Mouse (Mus musculus) cerebellum, postnatal 14 days (tissue): ENCODE data around the gene Lrrc66.

Source experiments
- DNase-seq, 2 experiments: peaks; one replicate each; pipeline ENCODE4 v3.0.0; 2021; ENCODE audit warnings: mixed read lengths in 2 of 2

The Lrrc66 gene

DNA sequence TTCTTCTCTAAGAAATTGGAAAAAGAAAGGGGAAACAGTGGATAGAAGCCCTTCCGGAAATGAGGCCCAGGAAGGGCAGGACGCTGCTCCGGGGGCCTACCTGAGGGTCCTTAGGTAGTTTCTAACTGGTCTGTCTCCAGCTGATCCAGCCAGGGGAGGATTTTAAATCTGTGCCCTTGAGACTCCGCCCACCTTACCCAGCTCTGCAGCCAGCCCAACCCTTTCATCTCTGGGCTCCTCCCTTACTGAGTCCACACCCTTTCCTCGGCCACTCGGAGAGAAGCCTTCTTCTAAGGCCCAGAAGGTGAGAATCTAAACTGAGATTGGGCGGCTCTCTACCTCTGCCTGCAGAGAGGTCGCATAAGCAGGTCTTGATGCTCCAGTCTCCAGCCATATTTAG lies at the start of gene Lrrc66:
Lrrc66 (minus strand) TSS at position 236 of the 400 bp plus-strand sequence.
- no peak for DNase-seq

DNA sequence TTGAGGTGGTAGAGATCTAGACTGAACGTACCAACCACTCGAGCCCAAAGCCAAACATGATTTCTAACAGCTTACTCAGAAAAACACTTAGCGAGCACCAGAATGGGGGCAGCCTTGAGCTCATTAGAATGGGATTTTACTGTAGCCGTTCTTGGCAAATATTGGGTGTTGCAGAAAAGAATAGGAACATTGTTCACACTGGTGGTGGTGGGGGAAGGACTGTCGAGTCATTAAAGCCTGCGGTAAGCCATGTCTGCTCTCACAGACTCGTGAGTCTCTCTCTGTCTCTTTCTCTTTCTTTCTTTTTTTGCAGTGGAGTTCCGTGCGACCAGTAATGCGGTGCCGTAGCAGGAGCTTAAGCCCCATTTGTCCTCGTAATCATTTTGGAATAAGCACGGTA lies 44.3 kb upstream of the Lrrc66 start:
- DNase-seq, result no peak

DNA sequence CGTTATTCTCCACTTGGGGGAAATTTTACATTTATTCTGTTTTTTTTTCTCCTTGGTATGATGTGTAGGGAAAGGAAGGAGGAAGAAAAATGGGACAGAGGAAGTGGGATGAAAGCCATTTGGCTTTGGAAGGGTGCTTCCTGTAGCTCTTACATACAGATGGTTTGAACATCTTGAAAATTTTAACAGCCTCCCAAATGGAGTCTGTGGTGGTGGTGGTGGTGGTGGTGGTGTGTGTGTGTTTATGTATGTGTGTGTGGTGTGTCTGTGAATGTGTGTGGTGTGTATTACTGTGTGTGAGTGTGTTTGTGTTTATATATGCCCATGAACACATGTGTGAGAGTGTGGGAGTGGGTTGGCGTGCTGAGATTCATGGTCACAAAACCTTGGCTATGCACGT lies 43.3 kb upstream of the Lrrc66 start:
- DNase-seq, result no peak

DNA sequence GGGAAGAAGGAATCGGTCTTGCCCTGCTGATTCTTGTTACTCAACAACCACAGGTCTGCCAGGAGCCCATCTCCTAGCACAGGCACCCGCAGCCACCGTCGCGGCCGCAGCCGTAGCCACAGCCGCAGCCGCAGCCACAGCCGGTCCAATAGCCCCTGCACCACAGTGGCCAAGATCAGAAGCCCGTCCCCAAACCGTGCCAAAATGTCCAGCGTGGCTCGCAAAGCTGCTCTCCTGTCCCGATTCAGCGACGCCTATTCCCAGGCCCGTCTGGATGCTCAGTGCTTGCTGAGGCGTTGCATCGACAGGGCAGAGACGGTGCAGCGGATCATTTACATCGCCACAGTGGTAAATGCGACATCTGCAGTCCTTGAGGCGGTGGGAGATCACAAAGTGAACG lies 37.1 kb upstream of the Lrrc66 start:
- peak; percentile 30 to 32 for DNase-seq

DNA sequence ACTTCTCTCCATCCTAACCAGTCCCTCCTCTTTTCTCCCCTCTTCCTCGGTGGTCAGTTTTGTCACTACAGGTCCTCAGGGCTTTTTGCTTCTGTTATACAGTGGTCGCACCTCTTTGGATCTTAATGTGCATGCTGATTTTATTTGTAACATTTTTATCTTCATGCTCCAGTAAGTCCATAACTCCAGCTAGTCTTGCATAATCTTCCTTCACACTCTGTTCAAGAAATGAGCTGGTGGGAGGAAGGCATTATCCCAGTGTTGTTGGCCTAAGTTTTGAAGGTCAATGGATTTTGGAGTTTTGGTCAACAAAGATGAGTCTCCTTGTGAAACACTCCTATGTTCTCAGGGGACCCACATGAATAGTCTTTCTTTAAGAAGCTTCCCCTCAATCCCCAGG lies 35.6 kb upstream of the Lrrc66 start:
- DNase-seq, result no peak

DNA sequence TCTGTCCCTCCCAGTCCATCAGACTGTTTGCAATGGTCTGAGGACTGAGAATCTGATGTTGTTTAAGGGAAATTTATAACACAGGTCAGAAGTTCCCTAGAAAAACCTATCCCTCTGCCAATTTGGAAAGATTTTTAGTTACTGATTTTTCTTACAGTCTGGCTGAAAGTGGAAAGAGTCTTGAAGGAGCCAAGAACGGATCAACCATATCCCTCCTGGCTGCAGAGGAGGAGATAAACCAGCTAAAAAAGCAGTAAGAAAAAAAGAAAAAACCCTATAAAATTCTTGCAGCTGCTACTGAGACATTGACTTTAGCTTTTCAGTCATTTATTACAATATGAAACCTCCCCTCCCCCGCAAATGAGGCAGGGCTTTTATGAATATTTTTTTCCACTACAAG lies 34.4 kb upstream of the Lrrc66 start:
- DNase-seq, result no peak

DNA sequence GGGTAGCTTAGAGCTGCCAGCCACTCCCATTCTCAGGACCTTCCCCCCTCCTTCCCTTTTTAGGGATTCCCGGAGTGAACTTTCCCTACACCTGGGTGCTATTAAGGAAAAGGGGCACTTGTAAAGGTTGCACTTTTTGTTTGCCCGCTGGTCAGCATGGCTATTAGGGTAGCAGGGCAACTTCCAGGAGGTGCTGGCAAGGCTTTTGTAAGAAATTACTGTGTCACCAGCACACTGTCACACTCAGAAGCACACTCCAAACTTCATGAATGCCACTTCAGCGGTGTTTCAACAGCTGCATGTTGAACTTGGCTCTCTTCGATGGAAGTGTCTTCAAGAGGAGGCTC lies 19.5 kb upstream of the Lrrc66 start:
- no peak for DNase-seq

DNA sequence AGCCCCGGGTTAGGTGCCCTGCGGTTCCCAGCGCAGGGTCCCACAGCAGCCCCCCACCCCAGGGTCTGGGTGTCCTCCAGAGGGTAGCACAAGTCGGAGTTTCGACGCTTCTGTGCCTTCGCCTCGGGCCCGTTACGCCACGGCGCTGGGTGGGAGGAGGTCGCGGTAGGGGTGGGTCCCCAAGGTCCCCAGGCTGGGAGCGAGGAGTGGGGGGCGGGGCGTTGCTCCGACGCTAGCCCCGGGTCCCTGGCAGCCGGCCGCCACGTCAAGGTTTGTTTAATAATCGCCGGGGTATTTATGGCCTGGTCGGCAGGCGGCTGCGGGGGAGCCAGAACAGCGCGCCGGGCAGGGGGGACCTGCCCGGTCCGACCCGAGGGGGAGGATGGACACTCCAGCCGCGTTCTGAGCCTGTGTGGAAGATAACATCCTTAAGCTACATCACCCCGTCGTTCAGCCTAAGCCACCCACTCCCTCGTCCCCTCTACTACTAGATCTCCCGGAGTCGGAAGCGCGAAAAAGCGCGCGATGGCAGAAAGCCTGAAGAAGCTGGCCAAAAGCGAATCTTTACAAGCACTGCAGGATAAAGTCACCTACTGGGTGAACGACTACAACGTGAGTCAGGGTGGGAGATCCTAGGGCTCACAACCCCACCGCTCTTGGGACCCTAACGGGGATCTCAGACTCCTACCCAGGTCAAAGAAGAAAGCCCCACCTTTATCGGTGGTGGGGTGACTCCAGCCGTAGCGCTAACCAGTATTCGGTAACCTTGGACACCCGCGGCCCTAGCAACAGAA lies 18.9 kb upstream of the Lrrc66 start, which contains the start of gene Spata18:
Spata18 (plus strand) TSS at position 319 of the 794 bp plus-strand sequence.
- DNase-seq, result peak in 1 of 2 experiments; percentile 30

DNA sequence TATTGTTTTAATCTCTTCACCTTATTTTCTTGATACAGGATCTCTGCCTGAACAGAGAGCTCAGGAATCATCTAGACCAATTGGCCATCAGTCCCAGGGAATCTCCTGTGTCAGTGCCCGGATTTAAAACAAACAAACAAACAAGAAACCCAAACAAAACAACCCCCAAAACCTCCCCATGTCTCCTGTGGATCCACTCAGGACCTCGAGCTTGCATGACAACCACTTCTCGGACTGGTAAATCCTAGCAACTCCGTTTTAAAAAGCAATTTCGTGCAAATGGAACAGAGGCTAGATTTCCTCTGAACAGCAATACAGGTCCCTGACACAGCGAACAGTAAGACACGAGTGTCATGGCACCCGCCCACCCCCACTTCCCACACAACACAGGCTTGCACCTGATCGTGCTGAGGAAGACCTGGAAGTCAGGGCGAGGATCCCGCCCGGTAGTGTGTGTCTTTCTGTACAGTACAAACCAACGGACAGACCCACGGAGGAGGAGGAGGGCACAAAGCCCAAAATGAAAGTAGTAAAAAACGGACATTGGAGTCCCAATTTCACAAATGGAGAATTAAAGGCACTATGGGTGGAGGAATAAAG lies 18.1 kb upstream of the Lrrc66 start:
- no peak for DNase-seq

DNA sequence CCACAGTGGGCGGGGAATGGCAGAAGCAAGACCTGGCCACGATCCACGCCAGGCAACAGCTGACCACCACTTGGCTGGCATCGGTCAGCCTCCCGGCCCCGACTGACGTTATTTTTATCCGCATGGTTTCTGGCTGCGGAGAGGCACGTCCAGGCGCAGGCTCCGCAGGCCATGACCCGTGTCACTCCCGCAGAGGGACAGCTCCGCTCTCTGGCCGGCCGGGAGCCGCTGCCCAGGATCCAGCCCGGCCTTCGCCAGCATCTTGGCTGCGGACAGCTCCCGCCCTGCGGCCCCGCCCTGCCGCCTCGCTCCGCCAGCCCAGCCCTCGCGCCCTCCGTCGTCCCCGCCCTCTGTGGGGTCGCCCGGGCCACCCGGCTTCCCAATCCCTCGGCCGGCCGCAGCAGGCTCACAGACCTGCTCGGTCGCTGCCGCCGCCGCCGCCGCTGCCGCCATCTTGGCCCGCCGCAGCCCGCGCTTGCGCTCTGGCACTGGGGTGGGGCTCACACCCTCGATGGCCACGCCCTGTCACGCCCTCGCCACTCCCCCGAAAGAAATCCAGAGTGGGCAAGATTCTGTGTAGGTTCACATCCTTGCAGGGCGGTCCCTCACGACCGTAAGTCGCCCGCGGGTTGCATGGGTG lies 15.1 kb upstream of the Lrrc66 start, which contains the start of gene Sgcb:
Sgcb (minus strand) TSS at position 530 of the 640 bp plus-strand sequence.
- DNase-seq, result peak; percentile 87 to 91

DNA sequence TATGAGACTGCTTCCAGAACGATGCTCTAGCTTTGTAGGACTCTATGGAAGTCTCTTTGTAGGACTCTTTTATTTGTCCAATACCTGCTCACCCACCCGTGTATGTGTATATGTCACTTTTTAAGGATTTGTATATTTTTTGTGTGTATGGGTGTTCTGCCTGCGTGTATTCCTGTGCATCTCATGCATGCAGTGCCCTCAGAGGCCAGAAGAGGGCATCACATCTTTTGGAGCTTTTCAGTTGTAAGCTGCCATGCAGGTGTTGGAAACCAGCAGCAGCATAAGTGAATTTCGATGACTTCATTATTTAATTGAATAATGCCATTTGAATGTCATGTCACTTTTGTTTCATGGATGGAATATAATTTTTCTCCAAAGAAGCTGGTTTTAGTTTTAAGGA lies 9.8 kb upstream of the Lrrc66 start:
- DNase-seq, result peak in 1 of 2 experiments; percentile 70

DNA sequence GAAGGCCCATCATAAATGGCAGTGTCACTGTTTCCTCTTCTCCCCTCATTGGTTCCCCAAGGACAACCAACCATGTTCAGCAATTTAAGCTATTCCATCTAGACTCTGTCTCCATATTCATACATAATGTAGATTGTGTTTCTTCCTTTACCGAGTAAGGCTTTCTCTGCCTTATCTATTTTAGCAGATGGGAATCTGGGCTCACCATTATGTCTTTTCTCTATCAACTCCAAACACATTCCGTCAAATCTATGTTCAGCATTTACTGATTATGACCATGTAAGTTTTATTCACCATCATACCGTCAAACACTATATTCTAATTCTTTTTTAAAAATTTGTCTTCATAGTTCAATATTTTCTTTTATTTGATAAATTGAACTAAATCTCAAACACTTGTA lies 8.7 kb upstream of the Lrrc66 start:
- no peak for DNase-seq

DNA sequence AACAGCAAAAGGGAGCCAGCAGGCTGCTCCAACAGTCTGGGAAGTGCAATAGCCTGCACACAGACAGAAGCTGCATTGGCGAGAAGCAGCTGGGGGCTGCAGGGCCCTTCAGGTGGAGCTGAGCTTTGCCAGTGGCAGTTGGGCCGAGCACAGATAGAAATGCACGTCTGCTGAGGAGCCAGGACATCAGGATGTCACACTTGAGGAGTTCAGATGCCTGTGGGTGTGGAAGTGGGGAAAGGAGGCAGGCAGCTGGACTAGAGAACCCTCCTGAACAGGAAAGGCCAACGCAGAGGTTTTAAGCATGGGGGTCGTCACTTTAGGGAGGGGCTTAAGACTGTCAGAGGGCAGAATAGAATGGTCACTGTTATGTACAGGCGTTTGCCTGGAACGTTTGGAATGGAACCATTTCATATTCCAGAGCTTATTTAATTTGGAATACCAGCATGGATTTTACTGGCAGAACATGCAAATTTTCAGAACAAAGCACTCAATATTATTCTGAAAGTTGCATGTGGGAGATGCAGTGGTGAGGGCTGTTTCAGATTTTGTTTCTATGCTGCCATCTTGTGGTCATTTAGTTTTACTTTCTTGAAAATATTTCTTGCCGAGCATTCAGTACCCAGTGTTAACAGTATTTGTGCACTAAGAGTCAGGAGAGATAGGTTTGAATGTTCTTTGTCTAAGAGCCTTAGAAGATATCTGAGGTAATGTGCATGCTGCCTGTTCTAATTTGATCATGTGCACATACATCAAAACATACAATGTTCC lies 5.2 kb upstream of the Lrrc66 start:
- DNase-seq, result no peak

DNA sequence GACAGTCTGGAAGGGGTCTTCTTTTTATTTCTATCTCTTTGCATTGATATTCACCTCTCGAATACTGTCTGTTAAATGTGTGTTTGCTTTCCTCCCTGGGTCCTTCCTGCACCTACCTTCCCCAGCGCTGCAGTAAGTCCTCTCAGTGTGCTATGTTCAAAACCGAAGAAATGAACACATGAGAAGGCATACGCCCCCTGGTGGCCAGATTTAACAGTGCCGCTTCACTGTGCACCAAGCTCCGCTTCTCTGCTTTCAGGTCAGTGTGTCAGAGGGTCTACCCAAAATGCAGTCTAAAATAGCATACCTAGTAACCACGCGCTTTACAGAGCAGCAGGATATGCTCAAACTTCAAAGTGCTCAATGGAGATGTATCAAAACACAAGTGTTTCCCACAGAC lies 815 bp upstream of the Lrrc66 start:
- DNase-seq, result peak; percentile 90 to 94

DNA sequence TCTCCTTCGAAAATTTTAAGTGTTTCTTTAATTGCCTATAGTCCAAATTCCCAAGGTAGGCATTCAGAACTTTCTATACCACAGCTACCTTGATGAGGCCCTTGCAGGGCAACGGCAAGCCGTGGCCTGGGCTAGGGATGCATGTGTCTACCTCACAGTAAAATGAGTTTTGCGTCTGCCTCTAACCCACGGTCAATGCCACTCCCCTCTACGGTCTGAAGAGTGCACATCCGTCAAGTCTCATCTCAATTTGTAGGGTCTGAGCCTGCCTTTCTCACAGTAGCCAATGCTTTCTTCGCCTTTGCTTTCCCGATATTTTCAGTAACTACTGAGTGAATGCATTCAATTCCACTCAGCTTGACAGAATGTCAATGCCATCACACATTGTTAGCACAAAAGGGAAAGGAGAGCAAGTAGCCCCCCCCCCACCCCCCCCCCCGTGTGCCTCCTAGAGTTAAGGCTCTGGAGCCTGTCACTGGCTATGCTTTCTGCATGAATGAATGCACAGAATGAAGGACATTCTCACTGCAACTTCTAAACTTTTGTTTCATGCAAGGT lies 1.2 kb downstream of the Lrrc66 start:
- no peak for DNase-seq

DNA sequence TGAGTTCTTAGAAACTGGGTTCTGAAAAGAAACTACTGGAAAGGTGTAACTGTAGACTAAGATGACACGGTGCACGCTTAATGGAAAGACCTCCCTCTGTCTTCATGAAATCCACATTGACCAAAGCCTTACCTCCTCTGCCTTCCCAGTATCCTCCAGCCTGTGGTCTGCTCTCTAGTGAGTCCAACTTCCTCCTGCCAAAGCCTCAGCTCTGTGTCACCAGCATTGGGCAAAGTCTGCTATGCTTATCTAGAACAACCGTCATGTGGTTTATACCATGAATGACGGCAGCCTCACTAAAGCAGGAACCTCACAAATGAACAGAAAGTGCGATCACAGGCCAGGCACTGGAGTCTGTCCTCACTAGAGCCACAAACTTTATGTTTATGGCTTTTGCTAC lies 2.2 kb downstream of the Lrrc66 start:
- DNase-seq, result no peak

DNA sequence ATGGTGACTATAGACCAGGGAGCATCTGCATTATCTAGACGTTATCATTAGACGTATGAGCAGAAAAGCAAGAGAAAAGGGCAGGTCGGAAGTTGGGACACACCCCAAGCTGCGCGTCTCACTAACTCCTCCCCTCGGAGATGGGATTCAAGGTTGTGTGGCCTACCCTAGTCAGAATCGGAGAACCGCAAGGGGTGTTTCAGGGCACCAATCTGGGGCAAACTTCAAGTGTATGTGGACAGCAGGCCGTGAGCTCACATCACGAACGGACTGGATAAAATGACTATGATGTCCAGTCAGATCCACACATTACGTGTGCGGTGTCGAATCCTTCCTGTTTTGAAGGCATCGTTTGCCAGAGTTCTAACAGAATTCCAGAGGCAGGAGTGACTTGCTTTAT lies 4.3 kb downstream of the Lrrc66 start:
- no peak for DNase-seq

DNA sequence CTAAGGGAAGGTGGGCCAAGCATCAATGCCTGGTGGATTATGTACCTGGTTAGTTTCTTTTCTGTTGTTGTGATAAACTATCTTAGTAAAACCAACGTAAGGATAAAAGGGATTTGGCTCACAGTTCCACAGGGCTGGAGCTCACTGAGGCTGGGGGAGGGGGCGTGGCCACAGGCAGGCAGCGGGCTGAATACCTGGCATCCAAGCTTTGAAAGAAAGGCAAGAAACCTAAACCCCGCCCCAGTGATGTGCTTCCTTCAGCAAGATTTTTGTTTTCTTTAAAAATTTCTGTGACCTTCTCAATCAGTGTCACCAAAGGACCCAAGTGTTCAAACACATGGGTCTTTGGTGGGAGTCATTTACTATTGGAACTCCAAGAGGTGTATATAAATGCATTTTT lies 4.8 kb downstream of the Lrrc66 start:
- no peak for DNase-seq

DNA sequence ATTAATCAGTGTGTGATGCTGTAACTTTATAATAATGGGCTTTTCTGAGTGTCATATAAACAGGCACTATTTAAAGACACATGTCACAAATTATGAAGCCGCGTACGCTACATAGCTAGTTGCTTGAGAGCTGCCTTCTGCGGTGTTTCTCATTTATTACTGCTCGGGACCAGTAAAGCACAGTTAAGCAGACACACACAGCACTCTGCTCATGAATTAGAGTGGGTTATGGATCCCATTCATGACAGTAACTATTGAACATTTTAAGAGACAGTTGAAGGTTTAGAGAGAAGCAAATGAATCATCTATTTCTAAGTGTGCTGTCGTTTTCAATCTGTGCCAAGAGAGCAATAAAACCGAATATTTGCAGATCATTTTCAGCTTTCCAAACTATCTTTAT lies 5.5 kb downstream of the Lrrc66 start:
- no peak for DNase-seq

DNA sequence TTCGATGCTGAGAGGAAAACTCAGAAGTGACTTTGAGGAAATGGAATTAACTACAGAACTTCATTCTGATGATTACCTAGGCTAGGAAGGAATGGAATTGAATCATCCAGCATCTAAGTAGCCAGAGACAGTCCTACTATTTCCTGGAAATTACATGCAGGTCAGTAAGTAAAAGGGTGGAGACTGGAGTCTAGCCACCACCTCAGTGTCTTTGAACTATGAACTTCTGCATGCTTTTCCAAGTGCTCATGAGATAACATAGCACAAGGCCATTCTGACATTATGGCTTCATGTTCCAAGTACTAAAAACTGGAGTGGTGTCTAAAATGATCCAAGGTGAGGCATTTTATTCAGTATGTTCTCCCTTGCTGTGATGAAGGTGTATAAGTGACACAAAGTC lies 6.8 kb downstream of the Lrrc66 start:
- no peak for DNase-seq

DNA sequence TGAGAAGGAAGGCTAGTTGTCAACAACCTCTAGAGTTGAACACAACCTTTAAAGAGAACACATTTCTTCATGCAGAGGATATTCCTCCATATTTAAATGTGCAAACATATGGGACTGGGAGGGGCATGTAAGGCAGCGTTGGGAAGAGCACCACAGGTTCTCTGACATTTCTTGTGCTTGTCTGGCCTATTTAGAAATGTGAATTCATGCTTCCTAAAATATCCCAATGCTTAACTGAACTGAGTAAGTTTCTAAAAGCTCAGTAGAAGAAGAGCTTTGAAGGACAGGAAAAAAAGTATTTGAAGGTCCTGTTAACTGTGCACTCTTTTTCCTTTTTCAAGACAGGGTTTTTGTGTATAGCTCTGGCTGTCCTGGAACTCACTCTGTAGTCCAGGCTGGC lies 13.4 kb downstream of the Lrrc66 start:
- no peak for DNase-seq

DNA sequence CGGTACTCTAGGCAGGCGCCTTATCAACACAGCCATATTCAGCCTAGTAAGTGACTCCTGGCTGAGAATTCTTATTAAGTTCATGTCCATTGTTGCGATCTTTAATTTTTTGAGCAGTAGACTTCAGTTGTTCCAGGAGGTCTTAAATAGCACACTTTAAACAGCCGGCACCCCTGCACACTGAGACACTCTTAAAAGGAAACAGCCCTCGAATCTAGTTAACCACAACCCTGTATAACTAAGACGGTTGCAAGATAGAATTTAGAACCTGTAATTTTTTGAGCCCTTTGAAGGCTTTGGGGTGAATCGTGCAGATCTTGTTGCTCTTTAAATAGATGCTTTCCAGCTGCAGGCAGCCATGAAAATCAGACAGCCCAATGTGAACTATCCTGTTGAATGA lies 17.1 kb downstream of the Lrrc66 start:
- DNase-seq, result no peak

DNA sequence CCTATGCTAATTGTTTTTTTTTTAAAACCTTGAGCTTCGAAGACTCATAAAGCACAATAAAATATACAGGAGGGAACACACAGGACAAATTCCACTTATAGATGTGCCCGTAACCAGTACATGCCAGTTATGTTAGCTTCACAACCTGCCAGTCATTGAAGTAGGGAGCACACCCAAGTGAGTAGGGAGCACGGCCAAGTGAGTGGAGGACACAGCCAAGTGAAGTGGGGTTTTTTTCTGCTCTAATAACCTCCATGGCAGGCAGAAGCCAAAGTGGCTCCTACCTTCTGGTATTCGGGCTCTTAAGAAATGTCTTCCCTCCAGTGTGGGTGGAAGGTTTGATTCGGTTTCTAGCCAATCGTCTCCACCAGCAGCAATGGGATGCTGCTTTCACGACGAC lies 19.0 kb downstream of the Lrrc66 start:
- DNase-seq, result peak; percentile 74 to 75
